ENCODE assay signal across 7 mouse cellular contexts in the genomic region with DNA sequence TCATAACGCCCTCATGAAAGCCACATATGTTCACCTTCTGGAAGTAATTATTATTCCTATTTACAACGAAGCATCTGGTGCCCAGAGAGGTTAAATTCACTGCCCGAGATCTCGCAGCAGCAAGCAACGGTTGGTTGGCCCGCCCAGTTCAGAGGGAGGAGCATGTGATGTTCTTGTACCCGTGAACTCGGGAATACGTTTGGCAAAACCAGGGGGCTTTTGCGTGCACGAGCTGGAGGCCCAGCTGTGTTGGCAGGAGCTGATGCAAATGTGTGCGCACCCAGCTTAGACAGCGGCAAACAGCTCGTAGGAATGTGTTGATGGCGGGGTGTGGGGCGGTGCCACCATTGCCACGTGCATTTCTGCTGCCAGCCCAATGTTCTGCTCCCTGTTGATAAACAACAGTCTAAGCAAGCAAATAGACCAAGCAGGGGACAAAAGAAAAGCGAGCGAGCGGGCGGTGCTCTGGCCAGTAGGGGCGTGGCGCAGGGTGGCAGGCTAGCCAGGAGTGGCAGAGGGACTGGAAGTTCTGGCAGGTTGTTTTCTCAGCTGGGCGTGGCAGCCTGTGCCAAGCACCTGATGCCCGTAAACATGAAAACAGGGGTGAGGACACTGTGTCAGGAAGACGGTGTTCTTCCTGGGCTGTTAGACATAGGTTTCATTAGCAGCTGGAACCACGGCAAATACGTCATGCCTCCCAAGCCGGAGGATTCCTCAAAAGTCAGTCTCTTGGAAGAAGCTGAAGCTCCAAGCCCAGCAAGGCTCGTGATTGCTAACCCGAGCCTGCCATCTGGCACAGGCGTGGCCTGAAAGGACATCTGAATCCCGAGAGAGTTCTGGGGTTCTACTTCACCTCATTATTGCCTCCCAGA. TPM values are rescaled to one million over a fixed set of nuclear protein-coding genes. Genes with fewer than 3 reads are reported as not detected.
A peak's percentile ranks its signal among the peaks of the same experiment; 100 is the strongest.
DNase-seq lines count a peak whose midpoint lies in the region; ATAC-seq lines count a peak whose summit lies in the region.

No protein-coding gene starts in this region.

- peak overlapping the region; percentile 22 for H3K9ac ChIP-seq in hindbrain, embryonic 15.5 days

- H3K4me2 ChIP-seq in hindbrain, embryonic 15.5 days = peak overlapping the region; percentile 81

- H3K27me3 ChIP-seq in hindbrain, embryonic 15.5 days = no peaks in the 10 kb centered on the region

- 3% methylated on average over 33 of the region's 33 CpGs for WGBS in hindbrain, embryonic 15.5 days

- peak; percentile 67 for DNase-seq in cerebellum, adult 9-10 months
- DNase-seq in gastrocnemius, adult 18-20 months (ENCODE audit: low spot score) = peak; percentile 91
- peak; percentile 51 to 72 for DNase-seq in left cerebral cortex, postnatal 10 days (ENCODE audit: extremely low spot score in 1 of 2, low spot score in 2 of 2)
- peak; percentile 54 to 60 for DNase-seq in spleen, adult 18-20 months

- H3K9me3 ChIP-seq in hindbrain, embryonic 15.5 days = no peaks in the 10 kb centered on the region

- H3K4me1 ChIP-seq in hindbrain, embryonic 15.5 days (replicated peaks) = peaks cover 28% of the 10 kb centered on the region

- intact Hi-C loops in left cerebral cortex, postnatal 10 days (cut with DNase I) = no loop called here

- peak; percentile 64 for ATAC-seq in activated CD4-positive, CD25-positive, alpha-beta regulatory T cell, adult 4 months
- peak; percentile 73 for ATAC-seq in hindbrain, embryonic 15.5 days (ENCODE audit: low FRiP score, low read depth)
- peak; percentile 69 for ATAC-seq in megakaryocyte, adult 5-6 weeks (ENCODE audit: poor library complexity, severe bottlenecking)

- no peaks in the 10 kb centered on the region for H3K36me3 ChIP-seq in hindbrain, embryonic 15.5 days

- H3K27ac ChIP-seq in hindbrain, embryonic 15.5 days (replicated peaks) = peak overlapping the region; percentile 81

- H3K4me3 ChIP-seq in hindbrain, embryonic 15.5 days = peak overlapping the region; percentile 38

RNA-seq across cellular contexts. Expression of gene Ddit4, which starts 30.6 kb away (rescaled TPM):
- 10 to 100 TPM; 17.5 to 31.2 TPM for polyA plus RNA-seq in activated CD4-positive, CD25-positive, alpha-beta regulatory T cell, adult 4 months (2017; shearing (Covaris generic))
- total RNA-seq in gastrocnemius, adult 18-20 months (2021) = 100 to 1,000 TPM in 1 of 2 experiments, 1 to 10 TPM in 1; 8.1 to 202 TPM
- polyA plus RNA-seq in hindbrain, embryonic 15.5 days (2015; fragmentation: Nextera tagmentation; extraction: Ambion mirVana) = 68.9 and 71.1 TPM in 2 replicates
- total RNA-seq in left cerebral cortex, postnatal 10 days (2021) = 10 to 100 TPM; 52.2 to 67.8 TPM
- 2.2 and 2.4 TPM in 2 replicates for total RNA-seq in megakaryocyte, adult 5-6 weeks (2015)
- total RNA-seq in megakaryocyte, adult 5-6 weeks (2017) = 0.94 and 1.2 TPM in 2 replicates

RNA-seq across cellular contexts. Expression of gene Dnajb12, which starts 41.7 kb away (rescaled TPM):
- 10 to 100 TPM; 18.4 to 20.7 TPM for polyA plus RNA-seq in activated CD4-positive, CD25-positive, alpha-beta regulatory T cell, adult 4 months (2017; shearing (Covaris generic))
- total RNA-seq in gastrocnemius, adult 18-20 months (2021) = 10 to 100 TPM; 73.4 to 80.1 TPM
- 18.6 and 24.6 TPM in 2 replicates for polyA plus RNA-seq in hindbrain, embryonic 15.5 days (2015; fragmentation: Nextera tagmentation; extraction: Ambion mirVana)
- 10 to 100 TPM; 44.9 to 47.1 TPM for total RNA-seq in left cerebral cortex, postnatal 10 days (2021)
- 21.9 and 26.0 TPM in 2 replicates for total RNA-seq in megakaryocyte, adult 5-6 weeks (2015)
- total RNA-seq in megakaryocyte, adult 5-6 weeks (2017) = 17.3 and 18.5 TPM in 2 replicates

Comparison
In these comparisons a context has a peak if more than half of its experiments do, and no peak if none do; other contexts are left out.
1. Peak in every context shown above with its lines: DNase-seq, ATAC-seq, H3K4me3 ChIP-seq and H3K27ac ChIP-seq.